Mouse (Mus musculus): ENCODE measurements around the gene F2rl3.

The F2rl3 gene

GRCm38 (mm10) chr8:72761322-72762051 lies at the start of gene F2rl3:
TSS of gene F2rl3 (plus strand) at chr8:72761880.
- DNase-seq (ENCODE audit: low spot score): no peak

DNA sequence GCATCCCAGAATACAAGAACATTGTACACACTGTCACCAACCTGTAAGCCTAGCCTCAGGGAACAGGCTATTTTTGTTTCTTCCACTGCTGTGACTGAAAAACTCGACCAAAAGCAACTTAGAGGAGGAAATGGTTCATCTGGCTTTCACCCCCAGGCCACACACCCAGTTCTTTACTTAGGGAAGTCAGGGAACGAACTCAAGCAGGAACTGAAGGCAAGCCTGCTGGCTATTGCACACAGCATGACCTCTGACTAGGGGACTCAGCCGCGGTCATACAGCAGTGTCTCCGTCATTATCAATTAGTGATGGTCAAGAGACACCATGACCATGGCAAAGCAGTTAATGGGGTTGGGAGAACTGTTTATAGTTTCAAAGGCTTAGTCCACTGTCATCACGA lies 49.1 kb upstream of the F2rl3 start:
- DNase-seq (ENCODE audit: low spot score): peak; percentile 13

- DNase-seq (ENCODE audit: low spot score): no peak
Measured at GRCm38 (mm10) chr8:72716594-72716993, 45.1 kb upstream of the F2rl3 start.

DNA sequence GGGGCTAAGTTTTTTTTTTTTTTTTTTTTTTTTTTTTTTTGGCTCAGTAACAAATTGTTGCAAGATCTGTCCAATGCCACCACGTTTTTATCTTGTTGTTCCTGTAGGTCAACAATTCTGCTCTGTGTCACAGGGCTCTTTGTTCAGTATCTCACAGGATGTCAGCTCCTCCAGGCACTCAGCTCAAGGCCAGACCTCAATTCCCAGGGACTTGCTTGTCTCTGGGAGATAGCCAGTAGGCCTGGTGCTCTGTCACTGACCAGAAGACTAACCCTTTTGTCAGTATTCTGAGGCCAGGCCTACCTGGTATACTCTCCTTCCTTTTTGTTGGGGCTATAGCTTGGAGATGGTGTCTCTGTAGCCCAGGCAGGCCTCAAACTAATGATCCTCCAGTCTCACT lies 41.1 kb upstream of the F2rl3 start:
- DNase-seq (ENCODE audit: low spot score): no peak

- peak; percentile 92 for DNase-seq (ENCODE audit: low spot score)
Measured at GRCm38 (mm10) chr8:72722769-72723650, 38.7 kb upstream of the F2rl3 start, which contains the start of gene Sin3b. TSS of gene Sin3b (plus strand) at chr8:72723285.

- peak; percentile 28 for DNase-seq (ENCODE audit: low spot score)
Measured at GRCm38 (mm10) chr8:72723651-72724001, 38.1 kb upstream of the F2rl3 start.

- DNase-seq (ENCODE audit: low spot score): no peak
Measured at GRCm38 (mm10) chr8:72728636-72729035, 33.0 kb upstream of the F2rl3 start.

- DNase-seq (ENCODE audit: low spot score): no peak
Measured at GRCm38 (mm10) chr8:72735001-72735400, 26.7 kb upstream of the F2rl3 start.

DNA sequence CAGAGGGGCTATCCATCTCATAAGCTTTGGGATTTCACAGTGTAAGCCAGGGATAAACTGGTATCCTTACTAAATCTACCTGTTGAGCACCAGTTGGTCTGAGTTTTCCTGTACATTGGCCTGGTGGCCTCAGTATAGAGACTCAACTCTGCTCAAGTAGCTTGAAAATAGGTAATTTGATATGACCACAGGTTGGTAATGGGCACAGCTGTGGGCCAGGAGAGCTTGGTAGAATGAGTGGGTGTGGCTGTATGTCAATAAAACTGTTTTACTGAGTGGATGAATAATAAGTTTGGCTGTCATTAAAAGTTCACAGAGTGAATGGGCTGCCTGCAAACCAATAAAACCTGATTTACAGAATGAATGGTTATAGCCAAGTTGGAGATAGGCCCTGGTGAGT lies 24.8 kb upstream of the F2rl3 start:
- DNase-seq (ENCODE audit: low spot score): no peak

DNA sequence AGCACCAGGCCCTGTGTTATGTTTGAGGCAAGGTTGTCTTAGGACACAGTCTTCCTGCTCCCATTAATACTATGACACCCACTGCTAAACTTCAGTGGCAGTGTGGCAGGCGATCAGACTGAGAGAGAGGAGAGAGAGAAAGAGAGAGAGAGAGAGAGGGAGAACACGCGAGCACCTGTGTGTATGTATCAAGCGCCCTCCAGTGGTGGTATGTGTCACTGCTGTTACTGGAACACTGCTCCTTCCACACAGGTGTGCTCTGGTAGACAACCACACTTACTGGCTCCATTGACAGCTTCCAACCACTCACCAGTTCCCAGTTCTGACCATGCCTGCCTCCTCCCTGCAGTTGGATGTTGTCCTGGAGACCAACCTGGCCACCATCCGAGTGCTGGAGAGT lies 15.6 kb upstream of the F2rl3 start:
- DNase-seq (ENCODE audit: low spot score): peak; percentile 59

DNA sequence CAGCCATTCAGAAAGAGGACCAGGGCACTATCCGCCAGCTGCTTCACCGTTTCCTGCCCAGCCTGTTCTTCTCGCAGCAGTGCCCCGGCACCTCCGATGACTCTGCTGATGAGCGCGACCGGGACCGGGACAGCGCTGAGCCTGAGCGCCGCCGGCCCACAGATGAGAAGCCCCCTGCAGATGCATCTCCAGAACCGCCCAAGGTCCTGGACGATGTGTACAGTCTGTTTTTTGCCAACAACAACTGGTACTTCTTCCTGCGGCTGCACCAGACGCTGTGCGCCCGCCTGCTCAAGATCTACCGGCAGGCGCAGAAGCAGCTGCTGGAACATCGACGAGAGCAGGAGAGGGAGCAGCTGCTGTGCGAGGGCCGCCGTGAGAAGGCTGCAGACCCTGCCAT lies 11.8 kb upstream of the F2rl3 start:
- no peak for DNase-seq (ENCODE audit: low spot score)

DNA sequence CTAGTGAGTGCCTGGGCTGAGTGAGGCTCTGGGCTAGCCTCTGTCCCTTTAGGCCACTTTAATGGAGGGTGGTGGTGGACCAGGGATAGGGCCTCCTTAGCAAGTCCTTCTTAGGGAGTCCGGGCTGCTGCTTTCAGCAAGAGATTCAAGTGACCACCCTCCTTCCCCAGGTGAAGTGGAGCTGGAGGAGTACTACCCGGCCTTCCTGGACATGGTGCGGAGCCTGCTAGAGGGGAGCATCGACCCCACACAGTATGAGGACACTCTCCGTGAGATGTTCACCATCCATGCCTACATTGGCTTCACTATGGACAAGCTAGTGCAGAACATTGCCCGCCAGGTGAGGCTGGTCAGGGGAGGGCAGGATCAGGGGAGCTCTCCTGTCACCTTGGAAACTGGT lies 11.4 kb upstream of the F2rl3 start:
- no peak for DNase-seq (ENCODE audit: low spot score)

DNA sequence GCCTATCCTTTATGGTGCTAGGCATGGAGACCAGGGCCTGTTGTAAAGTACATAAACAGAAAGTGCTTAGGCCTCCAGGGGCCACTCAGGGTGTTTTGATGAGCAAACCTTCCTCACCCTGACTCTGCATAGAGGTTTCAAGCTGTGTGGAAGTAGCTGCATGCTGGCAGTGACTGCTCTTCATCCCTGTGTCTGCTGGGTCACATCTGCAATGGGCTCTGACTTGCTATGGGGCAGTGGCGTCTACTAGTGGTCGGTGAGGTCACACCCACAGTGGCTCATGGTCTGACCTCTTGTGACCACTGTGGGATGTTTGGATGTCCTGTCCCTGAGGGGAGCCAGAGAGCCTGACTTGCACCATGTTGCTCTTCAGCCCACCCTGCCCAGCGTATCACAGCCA lies 10.6 kb upstream of the F2rl3 start:
- no peak for DNase-seq (ENCODE audit: low spot score)

DNA sequence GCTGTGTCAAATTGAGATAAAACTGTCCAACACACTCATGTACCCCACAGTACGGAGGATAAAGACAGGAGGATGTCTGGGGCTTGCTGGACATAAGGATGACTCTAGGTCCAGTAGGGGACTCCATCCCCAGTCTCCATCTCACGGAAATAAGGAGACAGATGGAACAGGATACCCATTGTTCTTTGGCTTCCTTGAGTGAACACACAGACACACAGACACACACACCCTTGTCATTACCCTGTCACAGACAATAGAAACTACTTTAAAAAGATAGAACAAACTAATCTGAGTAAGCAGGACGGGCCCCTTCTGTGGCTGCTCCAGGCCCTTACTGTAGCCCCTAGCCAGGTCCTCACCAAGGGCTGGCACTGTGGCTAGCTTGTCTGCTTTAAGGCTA lies 9.4 kb upstream of the F2rl3 start:
- DNase-seq (ENCODE audit: low spot score): no peak

- DNase-seq (ENCODE audit: low spot score): no peak
Measured at GRCm38 (mm10) chr8:72753165-72753564, 8.5 kb upstream of the F2rl3 start.

- DNase-seq (ENCODE audit: low spot score): no peak
Measured at GRCm38 (mm10) chr8:72753781-72754180, 7.9 kb upstream of the F2rl3 start.

DNA sequence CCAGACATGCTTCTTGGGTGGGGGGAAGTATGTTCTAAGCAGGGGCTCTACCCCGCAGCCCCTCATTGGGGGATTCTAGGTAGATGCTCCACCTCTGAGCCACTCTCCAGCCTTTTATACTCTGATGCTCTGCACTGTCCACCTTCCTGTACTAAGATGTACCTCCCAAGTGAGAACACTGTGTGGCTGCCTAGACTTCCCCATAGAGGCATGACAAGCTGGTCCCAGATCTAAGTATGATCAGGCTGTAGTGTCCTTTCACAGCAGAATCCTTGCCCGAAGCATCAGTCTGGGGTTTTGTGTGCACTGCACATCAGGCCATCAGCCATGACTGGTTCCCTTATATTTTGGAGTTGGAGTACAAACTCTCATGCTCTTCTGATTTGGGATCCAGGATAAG lies 5.6 kb upstream of the F2rl3 start:
- DNase-seq (ENCODE audit: low spot score): no peak

GRCm38 (mm10) chr8:72756771-72757390 lies 4.8 kb upstream of the F2rl3 start:
- no peak for DNase-seq (ENCODE audit: low spot score)

DNA sequence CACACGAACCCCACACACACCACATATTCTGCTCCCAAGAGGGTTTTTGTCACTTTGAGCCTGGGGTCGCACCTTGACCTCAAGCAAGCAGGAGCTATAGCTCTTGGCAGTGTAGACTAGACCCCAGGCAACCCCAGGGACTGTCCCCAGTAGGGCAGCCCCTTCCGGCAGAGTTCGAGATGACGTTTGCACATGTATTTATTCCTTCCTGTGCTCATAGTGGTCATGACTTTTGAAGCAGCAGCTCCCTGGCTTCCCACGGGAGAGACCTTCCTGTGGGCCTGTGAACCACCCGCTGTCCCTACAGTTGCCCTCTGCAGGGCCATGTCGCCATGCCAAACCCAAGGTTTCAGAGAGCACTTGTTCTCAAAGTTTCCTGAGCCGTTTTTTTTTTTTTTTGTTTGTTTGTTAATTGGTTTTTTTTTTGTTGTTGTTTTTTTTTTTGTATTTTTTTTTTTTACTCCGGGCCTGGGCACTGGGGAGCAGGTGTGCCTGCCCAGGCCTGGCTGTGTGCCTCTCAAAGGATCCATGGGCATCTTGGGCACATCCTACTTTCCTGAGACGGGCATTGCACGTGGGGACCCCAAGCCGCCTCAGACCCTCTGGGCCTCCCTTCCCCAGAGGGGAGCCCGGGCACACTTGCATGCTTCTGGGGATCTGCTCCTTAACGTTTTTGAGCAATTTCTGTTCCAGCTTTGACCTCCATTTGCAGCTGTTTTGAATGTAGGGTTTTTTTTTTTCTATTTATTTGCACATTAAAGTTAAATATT lies 4.1 kb upstream of the F2rl3 start:
- DNase-seq (ENCODE audit: low spot score): no peak

DNA sequence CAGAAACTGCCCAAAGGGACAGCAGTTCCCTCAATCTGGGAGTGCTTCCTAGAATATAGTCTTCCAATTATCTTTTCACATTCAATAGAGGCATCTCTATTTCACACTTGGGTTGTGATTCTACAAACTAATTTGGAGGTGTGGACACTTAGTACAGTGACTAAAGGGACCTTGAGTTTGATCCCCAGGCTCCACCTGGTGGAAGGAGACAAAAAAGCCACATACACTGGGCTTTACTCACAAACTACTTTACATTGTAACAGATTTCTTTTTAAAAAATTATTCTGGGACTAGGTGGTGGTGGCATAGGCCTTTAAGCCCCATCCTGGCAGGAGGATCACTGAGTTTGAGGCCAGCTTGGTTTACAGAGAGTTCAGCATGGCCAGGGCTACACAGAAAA lies 3.4 kb upstream of the F2rl3 start:
- DNase-seq (ENCODE audit: low spot score): no peak

DNA sequence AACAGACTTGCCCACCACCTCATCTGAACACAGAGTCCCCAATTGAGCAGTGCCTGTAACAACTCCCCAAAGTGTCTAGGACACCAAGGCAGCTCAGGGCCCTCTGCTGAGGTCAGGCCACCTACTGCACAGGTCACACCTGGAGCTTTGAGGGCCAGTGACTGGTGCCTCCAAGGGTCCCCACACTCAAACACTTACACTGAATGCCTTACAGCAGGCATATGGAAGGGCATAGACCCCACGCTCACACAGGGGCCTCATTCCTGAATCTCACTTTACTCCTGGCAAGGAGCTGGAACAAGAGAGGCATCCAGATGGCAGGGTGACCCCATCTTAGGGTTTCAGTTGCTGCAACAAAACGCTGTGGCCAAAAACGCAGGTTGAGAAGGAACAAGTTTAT lies 1.5 kb upstream of the F2rl3 start:
- DNase-seq (ENCODE audit: low spot score): no peak

- DNase-seq (ENCODE audit: low spot score): no peak
Measured at GRCm38 (mm10) chr8:72762306-72762705, 626 bp downstream of the F2rl3 start.

Measured in embryo, embryonic 10.5 days (tissue).